Mouse (Mus musculus) liver, embryonic 16.5 days (tissue): ENCODE data around the gene Dnah2. TPM values are rescaled to one million over a fixed set of nuclear protein-coding genes. Genes with fewer than 3 reads are reported as not detected.

Experiments used
- ATAC-seq: fragments of 200-750 bp; cut with Nextera tagmentation; 2 replicates; pipeline ENCODE4 v1.8.0; 2017; ENCODE audit warnings: low read depth, mild to moderate bottlenecking, moderate number of reproducible peaks, moderate library complexity
- H3K27ac ChIP-seq: fragments of 300-500 bp; sonication (generic); 2 replicates; pipeline ENCODE4 v1.5.1; 2014; ENCODE audit warnings: mild to moderate bottlenecking, low read length
- H3K27me3 ChIP-seq: fragments of 300-500 bp; sonication (generic); 2 replicates; pipeline ENCODE4 v1.6.1; 2014; ENCODE audit warnings: low read depth, low read length, mixed read lengths; ENCODE audit not compliant: control insufficient read depth, insufficient read depth
- H3K36me3 ChIP-seq: fragments of 300-500 bp; sonication (generic); 2 replicates; pipeline ENCODE4 v1.6.1; 2014; ENCODE audit warnings: mild to moderate bottlenecking; ENCODE audit not compliant: control insufficient read depth, insufficient read depth
- H3K4me1 ChIP-seq: fragments of 300-500 bp; sonication (generic); 2 replicates; pipeline ENCODE4 v1.6.1; 2014; ENCODE audit warnings: low read depth, low read length, mixed read lengths; ENCODE audit not compliant: control insufficient read depth
- H3K4me2 ChIP-seq: fragments of 300-500 bp; sonication (generic); 2 replicates; pipeline ENCODE4 v1.6.1; 2014; ENCODE audit warnings: low read depth, low read length, mixed read lengths
- H3K4me3 ChIP-seq: fragments of 300-500 bp; sonication (generic); 2 replicates; pipeline ENCODE4 v1.5.1; 2014; ENCODE audit warnings: low read depth, mild to moderate bottlenecking, low read length
- H3K9ac ChIP-seq: fragments of 300-500 bp; sonication (generic); 2 replicates; pipeline ENCODE4 v1.6.1; 2014; ENCODE audit warnings: low read depth, low read length
- H3K9me3 ChIP-seq: fragments of 300-500 bp; sonication (generic); replicated peaks from 2 replicates; pipeline ENCODE4 v1.6.1; 2016; ENCODE audit warnings: low read length; ENCODE audit not compliant: control insufficient read depth
- WGBS: fragments of 180-500 bp; shearing (Covaris S2); extraction: QIAGEN DNeasy Blood & Tissue Kit; methylation state at CpG from one replicate; pipeline ENCODE4 v1.1.7; 2014; ENCODE audit not compliant: insufficient replicate concordance; 5-methylcytosine and 5-hydroxymethylcytosine counted together
- polyA plus RNA-seq: library from polyadenylated mRNA; unstranded; fragments of >200 nt; fragmentation: Nextera tagmentation; extraction: Ambion mirVana; gene quantifications from 2 replicates; pipeline ENCODE4 v1.2.1, GENCODE M21; 2015

Gene Dnah2
- polyA plus RNA-seq, 1 experiment from 2014 or later, result 0.09 TPM

GRCm38 (mm10) chr11:69559183-69559582 lies 10.3 kb upstream of the Dnah2 start:
- Histone ChIP-seq H3K4me1 (peaks cover 8% of the 10 kb centered on the region; the same call in 1 of the 2 replicates), H3K4me3 (no peak overlapping the region), H3K9me3 (no peaks in the 10 kb centered on the region), H3K27ac (no peak overlapping the region), H3K36me3 (peaks cover 20% of the 10 kb centered on the region), H3K9ac (no peak overlapping the region), H3K27me3 (peaks cover 49% of the 10 kb centered on the region), H3K4me2 (no peak overlapping the region)
- ATAC-seq, result no peak
- 20% methylated on average over 5 of the region's 5 CpGs for WGBS

GRCm38 (mm10) chr11:69558756-69559155 lies 9.8 kb upstream of the Dnah2 start:
- H3K4me2 ChIP-seq, result no peak overlapping the region

GRCm38 (mm10) chr11:69557381-69557958 lies 8.6 kb upstream of the Dnah2 start:
- H3K36me3 ChIP-seq, result peaks cover 16% of the 10 kb centered on the region
- peaks cover 49% of the 10 kb centered on the region for H3K27me3 ChIP-seq
- H3K9ac ChIP-seq, result no peak overlapping the region
- H3K4me1 ChIP-seq, result peaks cover 8% of the 10 kb centered on the region
- H3K4me2 ChIP-seq, result no peak overlapping the region
- H3K9me3 ChIP-seq, result no peaks in the 10 kb centered on the region
- H3K4me3 ChIP-seq, result no peak overlapping the region
- ATAC-seq, result no peak
- no peak overlapping the region for H3K27ac ChIP-seq
- 48% methylated on average over 14 of the region's 14 CpGs for WGBS

More at GRCm38 (mm10) chr11:69558756-69559155, 9.8 kb upstream of the Dnah2 start:
- Histone ChIP-seq H3K9me3 (no peaks in the 10 kb centered on the region), H3K36me3 (peaks cover 20% of the 10 kb centered on the region), H3K27me3 (peaks cover 49% of the 10 kb centered on the region), H3K4me3 (no peak overlapping the region), H3K9ac (no peak overlapping the region), H3K27ac (no peak overlapping the region), H3K4me1 (peaks cover 8% of the 10 kb centered on the region)
- no peak for ATAC-seq
- 10% methylated on average over 6 of the region's 6 CpGs for WGBS

GRCm38 (mm10) chr11:69554539-69555140 lies 5.7 kb upstream of the Dnah2 start:
- no peak for ATAC-seq
- WGBS, result 43% methylated on average over 5 of the region's 5 CpGs
- Histone ChIP-seq H3K4me2 (no peak overlapping the region), H3K9me3 (no peaks in the 10 kb centered on the region), H3K36me3 (no peaks in the 10 kb centered on the region), H3K4me3 (no peak overlapping the region), H3K27me3 (peaks cover 35% of the 10 kb centered on the region), H3K27ac (no peak overlapping the region), H3K4me1 (peaks cover 8% of the 10 kb centered on the region), H3K9ac (no peak overlapping the region)

- H3K9ac ChIP-seq, result no peak overlapping the region
- no peak for ATAC-seq
- H3K36me3 ChIP-seq, result no peaks in the 10 kb centered on the region
- no peak overlapping the region for H3K27ac ChIP-seq
- 51% methylated on average over 2 of the region's 2 CpGs for WGBS
- no peak overlapping the region for H3K4me3 ChIP-seq
- H3K4me1 ChIP-seq, result no peaks in the 10 kb centered on the region; the same call in 1 of the 2 replicates
- peaks cover 32% of the 10 kb centered on the region for H3K27me3 ChIP-seq
- H3K4me2 ChIP-seq, result no peak overlapping the region
- no peaks in the 10 kb centered on the region for H3K9me3 ChIP-seq
Measured at GRCm38 (mm10) chr11:69553341-69553721, 4.4 kb upstream of the Dnah2 start.

- Histone ChIP-seq H3K27ac (no peak overlapping the region), H3K4me3 (no peak overlapping the region), H3K9me3 (no peaks in the 10 kb centered on the region), H3K27me3 (peaks cover 34% of the 10 kb centered on the region), H3K4me1 (no peaks in the 10 kb centered on the region; the same call in 1 of the 2 replicates), H3K36me3 (no peaks in the 10 kb centered on the region), H3K9ac (no peak overlapping the region), H3K4me2 (no peak overlapping the region)
- ATAC-seq, result no peak
- 42% methylated on average over 14 of the region's 14 CpGs for WGBS
Measured at GRCm38 (mm10) chr11:69552622-69553340, 3.9 kb upstream of the Dnah2 start.

- H3K36me3 ChIP-seq, result no peaks in the 10 kb centered on the region
- no peak overlapping the region for H3K4me3 ChIP-seq
- no peak overlapping the region for H3K4me2 ChIP-seq
- H3K9ac ChIP-seq, result no peak overlapping the region
- no peak overlapping the region for H3K27ac ChIP-seq
- no peaks in the 10 kb centered on the region for H3K9me3 ChIP-seq
- WGBS, result 57% methylated on average over 4 of the region's 4 CpGs
- H3K4me1 ChIP-seq, result peaks cover 12% of the 10 kb centered on the region
- no peak for ATAC-seq
- H3K27me3 ChIP-seq, result peaks cover 38% of the 10 kb centered on the region
Measured at GRCm38 (mm10) chr11:69551310-69551709, 2.4 kb upstream of the Dnah2 start.

GRCm38 (mm10) chr11:69547071-69547470 lies 1.8 kb downstream of the Dnah2 start:
- peak overlapping the region; percentile 85 for H3K4me2 ChIP-seq
- H3K9me3 ChIP-seq, result no peaks in the 10 kb centered on the region
- no peak for ATAC-seq
- peak overlapping the region; percentile 58 for H3K4me3 ChIP-seq
- 4% methylated on average over 15 of the region's 15 CpGs for WGBS
- peaks cover 12% of the 10 kb centered on the region for H3K4me1 ChIP-seq
- H3K27ac ChIP-seq, result no peak overlapping the region
- H3K9ac ChIP-seq, result peak overlapping the region; percentile 44
- no peaks in the 10 kb centered on the region for H3K36me3 ChIP-seq
- peaks cover 40% of the 10 kb centered on the region for H3K27me3 ChIP-seq
